Mouse (Mus musculus): ENCODE results near the gene Pofut2.

Gene Pofut2

DNA sequence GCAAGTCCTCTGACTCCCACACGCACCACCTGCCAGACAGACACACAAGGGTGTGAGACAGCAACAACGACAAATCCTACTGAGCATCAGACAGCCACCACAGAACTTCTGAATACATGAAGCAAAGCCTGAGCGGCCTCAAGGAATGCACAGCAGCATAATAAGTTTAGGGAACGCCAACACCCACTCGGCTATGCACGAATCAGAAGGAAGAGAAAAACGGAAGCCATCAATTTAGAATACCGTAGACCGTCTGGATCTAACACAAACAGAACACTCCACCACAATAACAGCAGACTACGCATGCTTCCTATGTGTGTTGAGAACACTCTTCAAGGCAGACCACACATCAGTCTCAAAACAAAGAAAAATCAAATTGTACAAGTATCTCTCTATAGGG lies 50.0 kb downstream of the Pofut2 start:
- no peak for DNase-seq (ENCODE audit: low read depth, low spot score)

DNA sequence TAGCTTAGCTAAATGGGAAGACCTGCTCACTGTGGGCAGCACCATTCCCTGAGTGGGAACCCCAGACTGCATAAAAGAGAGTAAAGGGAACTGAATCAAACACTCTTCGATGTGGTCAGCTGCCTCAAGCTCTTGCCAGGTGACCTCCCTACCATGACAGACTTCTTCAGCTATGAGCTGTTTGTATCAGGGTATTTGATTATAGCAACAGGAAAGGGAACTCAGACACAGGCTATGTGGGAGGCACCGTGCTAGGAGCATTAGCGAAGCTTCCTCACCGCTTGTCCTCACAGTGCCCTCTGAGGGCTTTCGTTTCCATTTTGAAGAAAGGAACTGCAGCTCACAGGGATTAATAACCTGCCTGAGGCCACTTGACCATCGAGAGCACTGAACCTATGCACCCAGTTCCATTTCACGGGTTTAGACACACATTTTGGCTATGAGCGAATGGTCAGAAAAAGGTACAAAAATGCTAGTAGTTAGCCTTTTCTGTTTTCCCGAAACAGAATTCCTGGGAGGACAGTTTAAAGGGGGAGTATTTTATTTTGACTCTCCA lies 55.8 kb downstream of the Pofut2 start:
- DNase-seq (ENCODE audit: low read depth, low spot score): no peak

DNA sequence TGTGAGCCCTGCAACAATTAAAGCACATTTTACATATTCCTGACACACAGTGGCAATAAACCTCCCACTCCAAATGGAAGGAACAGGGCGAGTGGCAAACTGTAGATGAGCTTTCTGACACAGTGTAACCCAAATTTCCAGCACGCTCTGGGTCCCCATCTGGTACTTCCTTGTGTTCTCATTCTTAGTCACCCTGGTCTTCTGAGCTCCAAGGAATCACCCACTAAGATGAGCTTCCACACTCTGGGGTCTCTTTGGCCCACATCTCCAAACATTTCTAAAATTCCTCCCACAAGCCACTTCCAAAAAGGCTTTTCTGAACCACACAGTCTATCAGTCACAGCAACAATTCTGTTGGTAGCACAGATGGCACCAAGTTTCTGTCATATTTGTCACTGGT lies 56.7 kb downstream of the Pofut2 start:
- no peak for DNase-seq (ENCODE audit: low read depth, low spot score)
